Mouse (Mus musculus) adrenal gland, adult (tissue): ENCODE results near the gene Gm20388.

ENCODE experiments used
- DNase-seq, 2 experiments: peaks; one replicate each; pipeline ENCODE4 v3.0.0; 2022 to 2023; ENCODE audit warnings: low spot score in 1 of 2; ENCODE audit not compliant: inconsistent age in 2 of 2

Gene Gm20388

GRCm38 (mm10) chr8:120630031-120630430 lies 719.4 kb downstream of the Gm20388 start:
- no peak for DNase-seq

- DNase-seq, result no peak
Measured at GRCm38 (mm10) chr8:120630848-120631247, 720.2 kb downstream of the Gm20388 start.

- no peak for DNase-seq
Measured at GRCm38 (mm10) chr8:120631441-120632375, 721.1 kb downstream of the Gm20388 start.

GRCm38 (mm10) chr8:120632969-120633664 lies 722.5 kb downstream of the Gm20388 start:
- no peak for DNase-seq

- peak; percentile 47 to 67 for DNase-seq
Measured at GRCm38 (mm10) chr8:120633665-120634271, 723.1 kb downstream of the Gm20388 start.

GRCm38 (mm10) chr8:120634329-120634839 lies 723.7 kb downstream of the Gm20388 start:
- peak; percentile 85 to 93 for DNase-seq

- DNase-seq, result no peak
Measured at GRCm38 (mm10) chr8:120641245-120641644, 730.6 kb downstream of the Gm20388 start.

- DNase-seq, result no peak
Measured at GRCm38 (mm10) chr8:120642031-120642662, 731.5 kb downstream of the Gm20388 start.

GRCm38 (mm10) chr8:120644663-120645062 lies 734.0 kb downstream of the Gm20388 start:
- DNase-seq, result peak; percentile 88 to 92

GRCm38 (mm10) chr8:120647532-120647931 lies 736.9 kb downstream of the Gm20388 start, which contains the start of gene 1190005I06Rik:
1190005I06Rik (minus strand) TSS chr8:120647632.
- no peak for DNase-seq

- DNase-seq, result no peak
Measured at GRCm38 (mm10) chr8:120656322-120657052, 745.8 kb downstream of the Gm20388 start.

- no peak for DNase-seq
Measured at GRCm38 (mm10) chr8:120657415-120657814, 746.8 kb downstream of the Gm20388 start.

GRCm38 (mm10) chr8:120664566-120664965 lies 753.9 kb downstream of the Gm20388 start:
- DNase-seq, result no peak

- DNase-seq, result peak; percentile 61 to 66
Measured at GRCm38 (mm10) chr8:120665726-120666455, 755.2 kb downstream of the Gm20388 start.

GRCm38 (mm10) chr8:120666807-120667470 lies 756.3 kb downstream of the Gm20388 start:
- DNase-seq, result no peak

GRCm38 (mm10) chr8:120667561-120668373 lies 757.1 kb downstream of the Gm20388 start, which contains the start of the genes Gm27021 and Cox4i1:
Gm27021 (minus strand) TSS chr8:120668079.
Cox4i1 (plus strand) TSS chr8:120668222.
- DNase-seq, result peak; percentile 94 to 97

GRCm38 (mm10) chr8:120668374-120668905 lies 757.8 kb downstream of the Gm20388 start, which contains the start of gene Emc8:
Emc8 (minus strand) TSS chr8:120668573.
- DNase-seq, result no peak
